Mouse (Mus musculus) induced T-regulatory cell, adult 2 months (primary cell): ENCODE data around the gene Fndc8.

Source experiments
- DNase-seq: peaks from one replicate; pipeline ENCODE4 v3.0.0-alpha.2; 2012; ENCODE audit warnings: low read depth

Gene Fndc8

GRCm38 (mm10) chr11:82891936-82892335, at the start of gene Fndc8:
TSS of gene Fndc8 (plus strand) at chr11:82892124.
- no peak for DNase-seq

DNA sequence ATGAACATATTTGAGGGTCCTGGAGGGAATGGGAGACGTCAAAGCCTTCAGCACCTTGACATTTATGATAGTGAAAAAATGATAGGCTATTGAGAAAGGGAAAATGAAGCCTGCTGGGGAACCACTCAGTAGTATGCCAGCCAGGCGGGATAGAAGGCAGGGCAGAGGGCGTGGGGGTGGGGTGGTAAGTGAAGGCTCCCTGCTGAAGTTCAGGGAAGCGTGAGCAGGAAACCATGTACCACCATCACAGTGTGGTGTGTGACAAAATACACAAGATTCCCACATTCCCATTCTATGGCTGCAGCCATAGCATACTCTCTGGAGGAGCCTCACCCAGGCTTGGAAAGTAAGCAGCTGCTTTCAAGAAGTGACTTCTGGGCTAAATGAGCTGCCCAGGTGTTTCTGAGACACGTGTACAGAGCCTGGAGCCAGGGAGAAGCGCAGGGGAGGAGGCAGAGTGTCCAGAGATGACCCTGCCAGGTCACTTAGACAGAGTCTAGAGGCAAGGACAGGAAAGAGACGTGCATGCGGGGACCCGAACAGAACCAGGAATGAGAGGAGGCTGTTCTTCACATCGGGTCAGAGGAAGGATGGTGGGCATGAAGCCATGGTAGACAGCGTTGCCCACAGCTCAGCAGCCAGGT, 47.0 kb upstream of the Fndc8 start:
- DNase-seq = no peak

GRCm38 (mm10) chr11:82845415-82846078, 46.4 kb upstream of the Fndc8 start:
- DNase-seq = no peak

DNA sequence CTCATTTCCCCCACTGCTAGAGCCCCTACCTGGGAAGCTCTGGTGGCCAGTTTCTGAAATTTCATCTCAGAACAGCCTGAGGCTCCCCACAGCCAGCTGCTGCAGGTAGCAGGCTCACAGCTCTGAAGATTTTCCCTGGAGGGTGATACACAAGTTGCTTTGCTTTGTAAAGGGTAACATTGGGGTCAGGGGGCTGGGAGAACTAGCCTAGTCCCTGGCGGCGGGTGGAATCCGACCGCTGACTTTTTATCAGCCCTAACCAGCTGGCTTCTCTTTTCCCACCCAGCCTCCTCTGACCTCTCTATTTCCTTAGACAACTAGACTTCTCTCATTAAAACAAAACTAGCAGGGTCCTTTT, 45.9 kb upstream of the Fndc8 start:
- no peak for DNase-seq

- DNase-seq = no peak
Observed at GRCm38 (mm10) chr11:82846938-82847337, 45.0 kb upstream of the Fndc8 start.

GRCm38 (mm10) chr11:82847571-82848000, 44.3 kb upstream of the Fndc8 start:
- no peak for DNase-seq

DNA sequence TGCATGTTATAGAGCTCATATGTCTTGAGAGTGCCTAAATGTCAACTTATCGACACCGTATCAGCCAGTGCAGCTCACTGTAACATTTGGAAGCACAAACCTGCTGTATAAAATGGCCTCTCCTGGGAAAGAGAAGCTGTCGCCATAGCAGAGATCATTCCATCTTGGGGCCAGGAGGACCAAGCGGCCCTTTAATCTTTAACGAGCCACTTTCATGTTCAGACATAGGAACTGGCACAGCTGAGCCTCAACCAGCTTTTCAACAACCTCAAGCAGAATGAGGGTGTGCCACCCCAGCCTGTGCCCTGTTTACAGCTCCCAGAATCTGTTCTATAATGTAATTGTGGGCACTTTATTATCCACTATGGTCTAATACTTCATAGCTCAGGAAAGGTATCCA, 41.7 kb upstream of the Fndc8 start:
- DNase-seq = no peak

DNA sequence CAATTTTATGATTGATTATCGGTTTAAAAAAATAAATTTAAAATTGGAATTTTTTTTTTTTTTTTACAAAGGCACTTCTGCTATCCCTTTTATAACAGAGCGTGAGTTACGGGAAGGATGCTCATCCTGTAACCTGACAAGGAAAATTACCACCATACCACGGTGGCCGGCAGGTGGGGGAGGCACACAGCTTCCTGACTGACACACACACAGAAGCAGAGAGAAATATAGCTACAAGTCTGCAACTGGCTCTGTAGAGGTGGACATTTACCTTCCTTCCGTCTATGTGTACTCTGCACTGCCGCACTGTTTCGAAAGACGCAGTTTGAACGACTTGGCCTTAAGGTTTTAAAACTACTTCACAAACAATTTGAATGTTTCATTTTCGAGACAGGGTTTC, 39.8 kb upstream of the Fndc8 start:
- no peak for DNase-seq

- DNase-seq = no peak
Observed at GRCm38 (mm10) chr11:82852540-82852939, 39.4 kb upstream of the Fndc8 start.

- no peak for DNase-seq
Observed at GRCm38 (mm10) chr11:82852958-82853357, 39.0 kb upstream of the Fndc8 start.

- DNase-seq = no peak
Observed at GRCm38 (mm10) chr11:82854111-82854510, 37.8 kb upstream of the Fndc8 start.

DNA sequence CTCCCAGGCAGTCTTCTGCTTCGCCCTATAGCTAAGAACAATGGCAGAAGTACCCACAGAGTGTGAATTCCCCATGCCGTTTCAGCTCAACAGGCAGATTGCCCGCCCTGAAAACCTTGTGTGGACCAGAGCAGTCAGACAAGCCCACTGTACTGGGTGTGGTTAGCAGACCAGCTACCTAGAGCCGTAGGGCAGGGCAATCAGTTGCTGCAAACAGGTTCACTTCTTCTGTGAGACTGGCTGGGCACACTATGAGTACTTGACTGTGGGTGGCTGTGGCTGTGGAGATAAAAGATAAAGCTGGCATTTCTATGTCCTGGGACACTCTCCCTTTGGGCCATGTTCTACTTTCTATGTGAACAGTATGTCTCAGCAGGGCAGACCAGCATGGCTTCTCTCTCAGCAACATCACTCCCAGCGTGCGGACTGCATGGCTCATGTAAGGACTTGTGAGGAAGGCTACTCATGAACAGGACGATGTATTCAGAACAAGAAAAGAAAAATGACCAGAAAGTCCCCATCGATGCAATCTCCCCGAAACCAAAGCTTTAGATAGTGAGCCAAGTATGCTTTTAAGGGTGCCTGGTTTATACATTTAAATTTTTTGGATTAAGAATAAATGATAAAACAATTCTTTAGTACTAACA, 36.5 kb upstream of the Fndc8 start:
- DNase-seq = no peak

GRCm38 (mm10) chr11:82856032-82856431, 35.9 kb upstream of the Fndc8 start:
- no peak for DNase-seq

DNA sequence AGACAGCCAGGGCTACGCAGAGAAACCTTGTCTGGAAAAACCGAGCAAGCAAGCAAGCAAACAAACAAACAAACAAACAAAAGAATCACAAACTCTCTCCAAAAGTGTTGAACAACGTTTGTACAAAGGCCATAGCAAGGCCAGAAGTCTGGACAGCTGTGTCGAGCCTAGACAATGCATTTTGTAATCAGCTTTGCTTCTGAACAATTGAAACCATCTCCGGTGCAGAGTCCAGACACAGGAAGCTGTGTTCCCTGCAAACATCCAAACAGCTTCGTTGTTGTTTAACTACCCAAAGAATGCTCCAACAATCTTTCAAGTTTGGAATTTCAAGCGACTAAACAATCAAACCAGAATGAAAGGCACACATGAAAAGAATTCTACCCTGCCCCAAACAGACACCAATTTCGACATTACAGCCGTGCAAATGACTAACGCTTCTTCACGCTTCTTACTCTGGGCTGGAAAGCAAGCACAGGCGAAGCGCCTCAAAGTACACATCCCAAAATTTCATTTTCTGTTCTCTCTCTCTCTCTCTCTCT, 34.5 kb upstream of the Fndc8 start:
- DNase-seq = no peak

DNA sequence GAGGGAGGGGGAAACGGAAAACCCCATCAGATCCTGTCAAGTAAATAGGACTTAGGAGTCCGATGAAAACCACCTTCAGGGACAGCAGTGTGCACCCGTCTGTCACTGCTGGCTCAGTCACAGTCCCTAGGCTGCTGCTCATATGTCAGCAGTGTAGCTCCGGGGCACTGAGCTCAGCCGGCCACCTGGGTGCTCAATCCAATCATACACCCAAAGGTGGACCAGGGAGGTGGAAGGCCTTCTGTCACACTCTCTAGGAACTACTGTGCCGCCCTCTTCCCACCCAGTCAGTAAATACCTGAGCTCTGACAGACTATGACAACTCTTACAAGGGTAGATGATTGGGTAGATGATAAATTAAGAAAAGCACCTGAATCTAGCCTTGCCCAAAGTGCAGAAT, 31.2 kb upstream of the Fndc8 start:
- no peak for DNase-seq

- no peak for DNase-seq
Observed at GRCm38 (mm10) chr11:82861558-82861957, 30.4 kb upstream of the Fndc8 start.

DNA sequence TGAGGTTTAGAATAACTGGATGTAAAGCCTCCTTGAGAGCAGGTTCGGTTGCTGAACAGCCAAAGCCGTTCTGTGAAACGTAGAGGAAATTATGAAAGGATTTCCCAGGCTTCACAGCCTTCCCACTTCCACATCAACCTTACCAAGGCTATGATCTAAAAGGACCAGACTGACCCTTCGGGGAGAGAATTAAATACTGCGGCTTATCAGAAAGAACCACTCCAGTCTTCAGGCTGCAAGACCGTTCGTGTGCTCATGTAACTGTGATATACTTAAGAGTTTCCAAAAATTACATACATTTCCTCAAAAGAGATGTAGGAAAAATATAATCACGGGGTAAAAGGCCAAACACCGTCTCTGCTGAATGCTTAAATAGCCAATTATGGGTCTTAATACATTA, 29.3 kb upstream of the Fndc8 start:
- DNase-seq = no peak

- no peak for DNase-seq
Observed at GRCm38 (mm10) chr11:82863059-82863458, 28.9 kb upstream of the Fndc8 start.

GRCm38 (mm10) chr11:82863488-82863931, 28.4 kb upstream of the Fndc8 start:
- no peak for DNase-seq

- DNase-seq = no peak
Observed at GRCm38 (mm10) chr11:82865957-82866356, 26.0 kb upstream of the Fndc8 start.

DNA sequence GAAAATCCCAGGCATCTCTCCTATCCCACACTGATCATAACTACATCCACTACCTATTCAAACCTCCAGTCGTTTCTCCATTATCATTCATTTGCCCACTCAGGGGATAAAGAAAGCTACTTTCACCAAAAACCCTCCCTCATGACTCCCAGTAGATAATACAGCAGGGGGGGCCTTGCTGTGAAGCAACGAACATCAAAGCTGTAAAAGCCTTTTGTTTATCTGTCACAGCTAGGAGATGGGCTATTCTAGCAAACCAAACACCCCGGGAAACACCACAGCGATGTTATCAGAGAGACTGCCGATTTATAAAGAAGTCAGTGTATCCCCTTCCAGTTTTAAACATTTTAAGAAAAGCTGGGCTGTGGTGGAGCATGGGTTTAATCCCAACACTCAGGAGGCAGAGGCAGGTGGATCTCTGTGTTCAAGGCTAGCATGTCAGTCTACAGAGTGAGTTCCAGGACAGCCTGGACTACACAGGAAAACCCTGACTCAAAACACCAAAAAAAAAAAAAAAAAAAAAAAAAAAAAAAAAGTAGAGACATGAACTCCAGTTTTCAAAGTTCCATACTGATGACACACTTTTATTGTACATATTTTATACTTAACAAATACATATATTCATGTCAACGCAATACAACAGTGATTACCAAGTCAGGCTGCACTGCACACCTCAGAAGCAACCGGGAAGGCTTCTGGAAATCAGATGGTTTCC, 24.9 kb upstream of the Fndc8 start:
- no peak for DNase-seq

DNA sequence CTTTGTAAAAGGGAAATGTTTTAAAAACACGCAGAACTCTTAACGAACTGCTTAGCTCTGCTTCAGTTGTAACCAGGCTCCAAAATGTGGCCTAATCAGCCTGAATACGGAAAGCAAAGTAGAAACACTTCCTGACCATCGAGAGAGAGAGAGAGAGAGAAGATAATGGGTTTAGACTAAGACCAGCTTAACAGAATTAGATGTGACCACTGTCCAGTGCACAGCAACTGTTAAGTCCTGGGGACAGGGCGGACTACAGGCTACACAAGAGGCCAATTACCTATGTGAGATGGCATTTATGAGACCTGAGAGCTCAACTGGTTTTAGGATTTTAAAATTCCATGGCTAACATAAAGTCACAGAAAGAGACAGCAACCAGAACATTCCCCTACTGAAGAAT, 24.0 kb upstream of the Fndc8 start:
- no peak for DNase-seq
